Mouse (Mus musculus): ENCODE results near the gene Anks1b. TPM values are rescaled to one million over a fixed set of nuclear protein-coding genes. Genes with fewer than 3 reads are reported as not detected.

The Anks1b gene
- total and polyA plus RNA-seq, 3 experiments: 0.11 TPM; not detected in 2

- no peak for TF ChIP-seq CTCF (IDR thresholded peaks at IDR 0.05; ENCODE audit: low read depth, low read length)
- no peak for TF ChIP-seq TAL1 (conservative IDR thresholded peaks at IDR 0.05; ENCODE audit: low read depth, low read length)
- no peak for TF ChIP-seq GATA2 (IDR thresholded peaks at IDR 0.05; ENCODE audit: borderline replicate concordance, low read depth, low read length)
- TF ChIP-seq POLR2AphosphoS5 (IDR thresholded peaks at IDR 0.05; ENCODE audit: insufficient replicate concordance, low read depth, low read length): no peak
- TF ChIP-seq GATA1 (IDR thresholded peaks at IDR 0.05; ENCODE audit: borderline replicate concordance, low read length): no peak
- Histone ChIP-seq H3K4me3 (ENCODE audit: low read depth, low read length) (no peak overlapping the region), H3K4me1 (ENCODE audit: insufficient read depth, low read depth, low read length) (no peaks in the 10 kb centered on the region), H3K9me3 (replicated peaks) (no peaks in the 10 kb centered on the region), H3K36me3 (replicated peaks) (no peaks in the 10 kb centered on the region), H3K27me3 (ENCODE audit: insufficient read depth, low read length) (no peaks in the 10 kb centered on the region)
- DNase-seq (ENCODE audit: low spot score) (no peak), ATAC-seq (ENCODE audit: extremely low read depth, insufficient number of reproducible peaks, low FRiP score, poor library complexity, severe bottlenecking) (no peak)
Measured at GRCm38 (mm10) chr10:89917141-89917540, 43.8 kb downstream of the Anks1b start.

DNA sequence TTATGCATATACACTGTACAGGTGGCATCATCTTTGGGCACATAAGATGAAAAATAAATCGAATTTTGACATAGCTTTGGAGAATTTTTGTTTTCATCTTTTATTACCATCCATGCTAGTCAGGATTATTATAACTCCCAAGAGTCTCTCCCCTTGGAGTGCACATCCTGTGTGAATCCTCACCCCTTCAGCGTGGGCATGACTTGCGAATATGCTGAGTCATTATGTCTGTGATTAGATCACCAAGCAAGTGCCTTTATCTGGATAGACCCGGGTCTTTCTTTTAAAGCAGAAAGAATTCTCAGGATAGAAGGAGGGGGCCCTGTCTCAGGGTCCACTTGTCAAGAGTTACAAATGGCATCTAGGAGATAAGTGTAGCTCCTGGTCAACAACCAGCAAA, 48.7 kb downstream of the Anks1b start:
- TF ChIP-seq TAL1 (conservative IDR thresholded peaks at IDR 0.05; ENCODE audit: low read depth, low read length) (no peak), POLR2AphosphoS5 (IDR thresholded peaks at IDR 0.05; ENCODE audit: insufficient replicate concordance, low read depth, low read length) (no peak), CTCF (IDR thresholded peaks at IDR 0.05; ENCODE audit: low read depth, low read length) (no peak), GATA2 (IDR thresholded peaks at IDR 0.05; ENCODE audit: borderline replicate concordance, low read depth, low read length) (no peak), GATA1 (IDR thresholded peaks at IDR 0.05; ENCODE audit: borderline replicate concordance, low read length) (no peak)
- Histone ChIP-seq H3K4me1 (ENCODE audit: insufficient read depth, low read depth, low read length) (no peaks in the 10 kb centered on the region), H3K9me3 (replicated peaks) (peaks cover 5% of the 10 kb centered on the region), H3K36me3 (replicated peaks) (no peaks in the 10 kb centered on the region), H3K4me3 (ENCODE audit: low read depth, low read length) (no peak overlapping the region), H3K27me3 (ENCODE audit: insufficient read depth, low read length) (no peaks in the 10 kb centered on the region)
- ATAC-seq (ENCODE audit: extremely low read depth, insufficient number of reproducible peaks, low FRiP score, poor library complexity, severe bottlenecking): peak; percentile 45
- no peak for DNase-seq (ENCODE audit: low spot score)

- Histone ChIP-seq H3K4me1 (ENCODE audit: insufficient read depth, low read depth, low read length) (no peaks in the 10 kb centered on the region), H3K9me3 (replicated peaks) (no peaks in the 10 kb centered on the region), H3K4me3 (ENCODE audit: low read depth, low read length) (no peak overlapping the region), H3K36me3 (replicated peaks) (no peaks in the 10 kb centered on the region), H3K27me3 (ENCODE audit: insufficient read depth, low read length) (no peaks in the 10 kb centered on the region)
- DNase-seq (ENCODE audit: low spot score) (no peak), ATAC-seq (ENCODE audit: extremely low read depth, insufficient number of reproducible peaks, low FRiP score, poor library complexity, severe bottlenecking) (no peak)
- TF ChIP-seq POLR2AphosphoS5 (IDR thresholded peaks at IDR 0.05; ENCODE audit: insufficient replicate concordance, low read depth, low read length): no peak
- no peak for TF ChIP-seq GATA2 (IDR thresholded peaks at IDR 0.05; ENCODE audit: borderline replicate concordance, low read depth, low read length)
- TF ChIP-seq CTCF (IDR thresholded peaks at IDR 0.05; ENCODE audit: low read depth, low read length): no peak
- no peak for TF ChIP-seq GATA1 (IDR thresholded peaks at IDR 0.05; ENCODE audit: borderline replicate concordance, low read length)
- no peak for TF ChIP-seq TAL1 (conservative IDR thresholded peaks at IDR 0.05; ENCODE audit: low read depth, low read length)
Measured at GRCm38 (mm10) chr10:89942180-89942579, 68.9 kb downstream of the Anks1b start.

DNA sequence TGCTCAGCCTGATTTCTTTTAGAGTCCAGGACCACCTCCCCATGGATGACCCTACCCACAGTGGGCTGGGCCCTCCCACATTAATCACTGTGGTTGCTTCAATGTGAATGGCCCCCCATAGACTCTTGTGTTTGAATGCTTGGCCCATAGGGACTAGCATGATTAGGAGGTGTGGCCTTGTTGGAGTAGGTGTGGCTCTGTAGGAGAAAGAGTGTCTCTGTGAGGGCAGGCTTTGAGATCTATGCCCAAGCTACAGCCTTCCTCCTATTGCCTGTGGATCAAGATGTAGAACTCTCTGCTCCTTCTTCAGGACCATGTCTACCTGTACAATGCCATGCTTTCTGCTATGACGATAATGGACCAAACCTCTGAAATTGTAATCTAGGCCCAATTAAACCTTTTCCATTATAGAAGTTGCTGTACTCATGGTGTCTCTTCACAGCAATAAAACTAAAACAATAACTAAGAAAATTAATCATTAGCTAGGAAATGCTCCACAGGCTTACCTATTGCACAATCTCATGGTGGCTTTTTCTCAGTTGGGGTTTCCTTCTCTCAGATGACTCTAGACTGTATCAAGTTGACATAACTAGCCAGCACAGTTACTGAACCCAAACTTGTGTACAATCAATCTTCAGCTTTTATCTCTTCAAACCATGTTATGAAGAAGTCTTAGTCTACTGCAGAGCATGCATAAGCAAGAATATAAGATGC, 73.5 kb downstream of the Anks1b start:
- H3K4me3 ChIP-seq (ENCODE audit: low read depth, low read length): no peak overlapping the region
- ATAC-seq (ENCODE audit: extremely low read depth, insufficient number of reproducible peaks, low FRiP score, poor library complexity, severe bottlenecking): no peak
- no peak for TF ChIP-seq TAL1 (conservative IDR thresholded peaks at IDR 0.05; ENCODE audit: low read depth, low read length)

DNA sequence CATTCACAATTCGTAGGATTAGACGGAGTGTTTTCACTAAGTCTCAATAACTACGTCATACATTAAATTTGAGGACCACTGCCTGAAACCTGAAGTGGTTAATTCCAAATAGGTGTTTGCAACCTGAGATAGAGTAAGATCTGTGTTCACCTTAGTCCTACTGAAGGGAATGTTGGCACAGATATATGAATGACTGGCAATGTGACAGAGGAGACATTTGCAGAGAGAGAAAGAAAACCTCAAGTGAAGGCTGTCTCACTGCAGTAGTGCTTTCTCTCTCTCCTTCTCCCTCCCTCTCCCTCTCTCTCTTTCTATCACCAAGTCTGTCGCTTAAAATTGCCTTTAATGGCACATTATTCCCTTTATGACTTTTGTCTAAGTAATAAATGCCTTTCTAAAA, 101.1 kb downstream of the Anks1b start:
- Histone ChIP-seq H3K4me1 (ENCODE audit: insufficient read depth, low read depth, low read length) (no peaks in the 10 kb centered on the region), H3K9me3 (replicated peaks) (0 out of 2 replicates have a peak, but pooled peaks cover 3% of the 10 kb centered on the region), H3K4me3 (ENCODE audit: low read depth, low read length) (no peak overlapping the region), H3K36me3 (replicated peaks) (no peaks in the 10 kb centered on the region), H3K27me3 (ENCODE audit: insufficient read depth, low read length) (no peaks in the 10 kb centered on the region)
- DNase-seq (ENCODE audit: low spot score) (no peak), ATAC-seq (ENCODE audit: extremely low read depth, insufficient number of reproducible peaks, low FRiP score, poor library complexity, severe bottlenecking) (no peak)
- TF ChIP-seq TAL1 (conservative IDR thresholded peaks at IDR 0.05; ENCODE audit: low read depth, low read length) (no peak), POLR2AphosphoS5 (IDR thresholded peaks at IDR 0.05; ENCODE audit: insufficient replicate concordance, low read depth, low read length) (no peak), CTCF (IDR thresholded peaks at IDR 0.05; ENCODE audit: low read depth, low read length) (no peak), GATA2 (IDR thresholded peaks at IDR 0.05; ENCODE audit: borderline replicate concordance, low read depth, low read length) (no peak), GATA1 (IDR thresholded peaks at IDR 0.05; ENCODE audit: borderline replicate concordance, low read length) (no peak)

More for the DNA sequence above, 73.5 kb downstream of the Anks1b start:
- no peaks in the 10 kb centered on the region for H3K9me3 ChIP-seq (replicated peaks)
- DNase-seq (ENCODE audit: low spot score): no peak
- H3K4me1 ChIP-seq (ENCODE audit: insufficient read depth, low read depth, low read length): no peaks in the 10 kb centered on the region
- no peaks in the 10 kb centered on the region for H3K27me3 ChIP-seq (ENCODE audit: insufficient read depth, low read length)
- no peaks in the 10 kb centered on the region for H3K36me3 ChIP-seq (replicated peaks)

DNA sequence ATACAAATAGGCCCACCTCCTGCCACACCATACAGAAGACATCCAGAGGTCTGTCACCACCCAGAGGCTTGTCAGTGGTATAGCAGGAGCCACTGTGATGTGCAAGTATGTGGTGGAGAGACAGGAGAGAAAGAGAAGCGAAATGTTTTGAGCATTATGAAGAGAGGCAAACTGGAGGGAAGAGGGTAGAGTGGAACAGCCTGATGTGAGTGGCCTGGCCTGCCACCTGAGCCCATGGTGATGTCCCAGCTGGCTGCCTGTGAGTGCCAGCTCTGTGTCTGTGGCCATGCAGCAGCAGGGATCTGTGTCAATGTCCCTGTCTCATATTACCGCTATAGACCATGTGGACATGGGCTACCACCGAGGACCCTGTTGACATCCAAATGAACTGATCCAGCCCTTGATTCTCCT, 102.1 kb downstream of the Anks1b start:
- H3K27me3 ChIP-seq (ENCODE audit: insufficient read depth, low read length): no peaks in the 10 kb centered on the region
- H3K9me3 ChIP-seq (replicated peaks): 0 out of 2 replicates have a peak, but pooled peaks cover 3% of the 10 kb centered on the region
- H3K4me1 ChIP-seq (ENCODE audit: insufficient read depth, low read depth, low read length): no peaks in the 10 kb centered on the region
- ATAC-seq (ENCODE audit: extremely low read depth, insufficient number of reproducible peaks, low FRiP score, poor library complexity, severe bottlenecking) (no peak), DNase-seq (ENCODE audit: low spot score) (no peak)
- H3K36me3 ChIP-seq (replicated peaks): no peaks in the 10 kb centered on the region
- H3K4me3 ChIP-seq (ENCODE audit: low read depth, low read length): no peak overlapping the region
- TF ChIP-seq GATA1 (IDR thresholded peaks at IDR 0.05; ENCODE audit: borderline replicate concordance, low read length) (no peak), TAL1 (conservative IDR thresholded peaks at IDR 0.05; ENCODE audit: low read depth, low read length) (no peak), POLR2AphosphoS5 (IDR thresholded peaks at IDR 0.05; ENCODE audit: insufficient replicate concordance, low read depth, low read length) (no peak), GATA2 (IDR thresholded peaks at IDR 0.05; ENCODE audit: borderline replicate concordance, low read depth, low read length) (no peak), CTCF (IDR thresholded peaks at IDR 0.05; ENCODE audit: low read depth, low read length) (no peak)

All from G1E (cell line).